Mouse (Mus musculus): ENCODE measurements around the gene B230217C12Rik. TPM values are rescaled to one million over a fixed set of nuclear protein-coding genes. Genes with fewer than 3 reads are reported as not detected.

B230217C12Rik gene
- polyA plus RNA-seq, 1 experiment from 2014 or later = 8.1 TPM

DNA sequence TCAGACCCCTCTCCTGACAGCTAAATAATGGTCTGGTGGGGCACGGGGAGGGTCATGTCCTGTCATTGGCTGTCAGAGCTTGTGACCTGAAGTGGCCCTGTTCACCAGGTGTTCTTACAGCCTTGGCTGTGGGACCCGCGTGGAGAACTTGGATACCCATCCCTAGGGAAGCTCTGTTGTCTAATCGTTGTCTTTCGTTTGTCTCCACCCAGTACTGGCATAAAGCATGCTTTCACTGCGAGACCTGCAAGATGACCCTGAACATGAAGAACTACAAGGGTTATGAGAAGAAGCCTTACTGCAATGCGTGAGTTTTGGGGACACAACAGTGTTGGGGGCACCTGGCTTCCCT lies 34.0 kb upstream of the B230217C12Rik start:
- H3K27ac ChIP-seq (ENCODE audit: low read depth) = peak overlapping the region; percentile 80; the same call in 1 of the 2 replicates
- H3K36me3 ChIP-seq (ENCODE audit: control insufficient read depth, insufficient read depth, low read length) = peaks cover 37% of the 10 kb centered on the region
- no peak overlapping the region for H3K4me3 ChIP-seq (ENCODE audit: low read depth, low read length)
- peaks cover 94% of the 10 kb centered on the region for H3K4me1 ChIP-seq (replicated peaks; ENCODE audit: control insufficient read depth, insufficient read depth, low read length)
- H3K9me3 ChIP-seq (ENCODE audit: control insufficient read depth, low read length) = no peaks in the 10 kb centered on the region
- WGBS = 65% methylated on average over 7 of the region's 7 CpGs
- H3K4me2 ChIP-seq (ENCODE audit: low read length) = peak overlapping the region; percentile 55
- no peaks in the 10 kb centered on the region for H3K27me3 ChIP-seq (replicated peaks; ENCODE audit: control insufficient read depth, insufficient read depth, low read length)
- H3K9ac ChIP-seq (ENCODE audit: low read length) = no peak overlapping the region
- DNase-seq (ENCODE audit: low spot score) (no peak), ATAC-seq (replicated peaks; ENCODE audit: low FRiP score, low TSS enrichment, low read depth) (no peak)

DNA sequence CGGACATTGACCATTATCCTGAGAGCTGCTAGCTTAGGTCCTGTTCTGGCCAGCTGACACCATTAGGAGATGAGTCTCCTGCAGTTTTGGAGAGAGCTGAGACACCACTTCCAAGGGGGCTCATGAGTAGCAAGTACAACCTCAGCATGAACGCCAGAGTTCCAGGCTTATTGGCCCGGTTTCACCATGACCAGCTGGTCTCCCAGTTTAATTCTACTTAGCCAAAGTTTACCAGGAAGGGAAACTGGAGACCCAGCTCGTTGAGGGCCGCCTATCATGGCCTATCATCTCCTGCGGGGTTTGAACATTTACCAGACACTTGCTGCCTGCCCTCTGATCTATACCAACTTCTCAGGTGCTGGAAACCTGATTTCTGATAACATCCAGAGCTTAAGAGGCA lies 33.0 kb upstream of the B230217C12Rik start:
- H3K4me3 ChIP-seq (ENCODE audit: low read depth, low read length) = no peak overlapping the region
- H3K9me3 ChIP-seq (ENCODE audit: control insufficient read depth, low read length) = no peaks in the 10 kb centered on the region
- no peak for ATAC-seq (replicated peaks; ENCODE audit: low FRiP score, low TSS enrichment, low read depth)
- no peaks in the 10 kb centered on the region for H3K27me3 ChIP-seq (replicated peaks; ENCODE audit: control insufficient read depth, insufficient read depth, low read length)
- no peak for DNase-seq (ENCODE audit: low spot score)
- H3K4me1 ChIP-seq (replicated peaks; ENCODE audit: control insufficient read depth, insufficient read depth, low read length) = peaks cover 94% of the 10 kb centered on the region
- peak overlapping the region; percentile 78 for H3K27ac ChIP-seq (ENCODE audit: low read depth)
- H3K36me3 ChIP-seq (ENCODE audit: control insufficient read depth, insufficient read depth, low read length) = peaks cover 37% of the 10 kb centered on the region
- whole genome bisulfite sequencing = 20% methylated on average over 6 of the region's 6 CpGs
- H3K4me2 ChIP-seq (ENCODE audit: low read length) = peak overlapping the region; percentile 25; the same call in 1 of the 2 replicates
- no peak overlapping the region for H3K9ac ChIP-seq (ENCODE audit: low read length)

DNA sequence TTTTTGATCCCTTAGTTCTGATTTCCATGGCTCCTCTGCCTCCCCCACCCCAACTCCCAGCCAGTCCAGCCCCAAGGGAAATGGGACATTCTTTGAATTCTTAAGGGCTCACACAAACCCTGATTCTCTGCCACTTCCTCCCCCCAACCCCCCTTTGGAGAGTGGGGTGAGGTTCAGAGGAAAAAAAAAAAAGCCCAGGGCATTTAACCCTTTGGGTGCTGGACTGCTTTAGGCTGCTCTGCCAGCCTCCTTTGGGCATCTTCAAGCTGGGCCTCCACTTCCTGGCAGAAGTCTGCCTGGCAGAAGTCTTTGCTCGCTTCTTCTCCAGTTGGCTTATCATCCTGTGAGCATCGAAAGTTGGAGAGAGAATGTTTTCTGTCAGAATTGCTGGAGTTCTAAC lies 32.5 kb upstream of the B230217C12Rik start:
- 25% methylated on average over 2 of the region's 2 CpGs for WGBS
- Histone ChIP-seq H3K4me3 (ENCODE audit: low read depth, low read length) (no peak overlapping the region), H3K4me2 (ENCODE audit: low read length) (peak overlapping the region; percentile 25), H3K27me3 (replicated peaks; ENCODE audit: control insufficient read depth, insufficient read depth, low read length) (no peaks in the 10 kb centered on the region), H3K4me1 (replicated peaks; ENCODE audit: control insufficient read depth, insufficient read depth, low read length) (peaks cover 95% of the 10 kb centered on the region), H3K9me3 (ENCODE audit: control insufficient read depth, low read length) (no peaks in the 10 kb centered on the region), H3K27ac (ENCODE audit: low read depth) (peak overlapping the region; percentile 78), H3K36me3 (ENCODE audit: control insufficient read depth, insufficient read depth, low read length) (peaks cover 39% of the 10 kb centered on the region), H3K9ac (ENCODE audit: low read length) (no peak overlapping the region)
- ATAC-seq (replicated peaks; ENCODE audit: low FRiP score, low TSS enrichment, low read depth) (no peak), DNase-seq (ENCODE audit: low spot score) (no peak)

DNA sequence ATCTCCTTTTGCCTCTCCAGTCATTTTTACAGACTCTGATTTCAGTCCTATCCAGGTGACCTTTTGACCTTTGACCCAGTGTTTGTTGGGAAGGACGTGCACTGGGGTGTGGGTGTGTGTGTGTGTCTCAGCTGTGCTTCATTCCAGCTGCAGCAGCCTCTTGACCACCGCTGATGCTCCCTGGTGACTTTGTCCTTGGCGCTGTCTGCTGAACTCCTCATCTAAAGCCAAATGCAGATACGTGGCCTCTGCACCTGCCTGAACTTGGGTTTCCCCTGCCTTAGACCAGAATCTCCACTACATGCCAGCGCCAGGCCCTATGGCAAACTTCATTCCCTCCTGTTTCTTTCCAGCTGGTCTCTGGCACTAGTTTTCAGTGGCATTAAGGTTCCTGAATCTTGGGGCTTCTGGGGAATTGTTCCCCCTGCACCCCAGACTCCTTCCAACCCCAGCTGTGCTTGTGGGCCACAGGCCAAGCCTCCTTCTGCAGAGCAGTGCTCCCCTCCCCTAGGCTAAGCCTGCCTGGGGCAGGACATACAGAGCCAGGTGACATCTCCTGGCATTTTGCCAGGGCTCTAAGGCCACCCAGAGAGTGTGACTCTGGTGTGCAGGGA lies 31.9 kb upstream of the B230217C12Rik start:
- H3K9me3 ChIP-seq (ENCODE audit: control insufficient read depth, low read length) = no peaks in the 10 kb centered on the region
- DNase-seq (ENCODE audit: low spot score) = peak; percentile 66
- no peak overlapping the region for H3K9ac ChIP-seq (ENCODE audit: low read length)
- H3K27me3 ChIP-seq (replicated peaks; ENCODE audit: control insufficient read depth, insufficient read depth, low read length) = no peaks in the 10 kb centered on the region
- H3K27ac ChIP-seq (ENCODE audit: low read depth) = peak overlapping the region; percentile 78; the same call in 1 of the 2 replicates
- no peak overlapping the region for H3K4me3 ChIP-seq (ENCODE audit: low read depth, low read length)
- 0 out of 2 replicates have a peak, but pooled peaks have one; percentile 5 for ATAC-seq (replicated peaks; ENCODE audit: low FRiP score, low TSS enrichment, low read depth)
- H3K4me1 ChIP-seq (replicated peaks; ENCODE audit: control insufficient read depth, insufficient read depth, low read length) = peaks cover 96% of the 10 kb centered on the region
- peak overlapping the region; percentile 25; the same call in 1 of the 2 replicates for H3K4me2 ChIP-seq (ENCODE audit: low read length)
- H3K36me3 ChIP-seq (ENCODE audit: control insufficient read depth, insufficient read depth, low read length) = peaks cover 46% of the 10 kb centered on the region
- WGBS = 36% methylated on average over 5 of the region's 5 CpGs

DNA sequence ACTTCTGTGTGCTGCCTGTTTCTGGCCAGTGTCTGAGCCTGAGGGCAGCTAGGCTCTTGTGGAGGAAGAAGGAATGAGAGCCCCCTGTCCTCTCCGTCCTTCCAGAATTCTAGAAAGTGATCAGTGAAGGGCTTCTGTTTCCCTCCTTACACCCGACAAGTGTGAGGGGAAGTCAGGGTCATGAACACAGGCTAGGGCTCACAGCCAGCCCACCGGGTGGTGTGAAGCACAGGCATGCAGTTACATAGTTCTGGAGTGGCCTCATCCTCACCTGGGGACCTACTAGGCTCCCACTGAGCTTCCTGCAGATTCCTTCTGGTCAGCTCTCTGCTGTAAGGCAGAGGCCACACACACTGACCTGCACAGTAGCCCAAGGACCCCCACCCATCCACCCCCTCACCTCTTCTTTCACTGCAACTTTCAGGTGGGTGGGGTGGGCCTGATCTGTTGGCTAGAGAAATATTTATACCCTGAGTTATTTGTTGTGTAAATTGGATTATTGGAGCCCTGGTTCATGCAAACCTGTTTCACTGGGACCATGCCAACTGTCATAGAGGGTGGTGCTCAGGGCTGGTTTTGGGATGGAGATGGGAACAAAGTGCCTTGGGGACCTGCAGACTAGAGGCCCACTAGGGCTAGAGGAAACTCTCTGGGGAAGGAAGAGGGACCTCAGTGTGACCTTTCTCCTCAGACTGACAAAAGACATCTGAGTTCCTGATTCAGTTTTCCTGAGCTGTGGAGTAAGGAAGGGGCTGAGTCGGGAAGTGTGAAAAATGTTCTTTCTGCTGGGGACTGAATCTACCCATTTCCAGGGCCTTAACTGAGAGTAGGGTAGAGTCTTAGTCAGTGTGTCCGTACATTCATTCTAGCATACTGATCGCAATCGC lies 31.1 kb upstream of the B230217C12Rik start:
- Histone ChIP-seq H3K4me3 (ENCODE audit: low read depth, low read length) (no peak overlapping the region), H3K4me1 (replicated peaks; ENCODE audit: control insufficient read depth, insufficient read depth, low read length) (peaks cover 91% of the 10 kb centered on the region), H3K9ac (ENCODE audit: low read length) (no peak overlapping the region), H3K36me3 (ENCODE audit: control insufficient read depth, insufficient read depth, low read length) (peaks cover 52% of the 10 kb centered on the region), H3K27ac (ENCODE audit: low read depth) (peak overlapping the region; percentile 78; the same call in 1 of the 2 replicates), H3K9me3 (ENCODE audit: control insufficient read depth, low read length) (no peaks in the 10 kb centered on the region), H3K4me2 (ENCODE audit: low read length) (no peak overlapping the region), H3K27me3 (replicated peaks; ENCODE audit: control insufficient read depth, insufficient read depth, low read length) (no peaks in the 10 kb centered on the region)
- DNase-seq (ENCODE audit: low spot score) = no peak
- no peak for ATAC-seq (replicated peaks; ENCODE audit: low FRiP score, low TSS enrichment, low read depth)
- 54% methylated on average over 7 of the region's 7 CpGs for WGBS

DNA sequence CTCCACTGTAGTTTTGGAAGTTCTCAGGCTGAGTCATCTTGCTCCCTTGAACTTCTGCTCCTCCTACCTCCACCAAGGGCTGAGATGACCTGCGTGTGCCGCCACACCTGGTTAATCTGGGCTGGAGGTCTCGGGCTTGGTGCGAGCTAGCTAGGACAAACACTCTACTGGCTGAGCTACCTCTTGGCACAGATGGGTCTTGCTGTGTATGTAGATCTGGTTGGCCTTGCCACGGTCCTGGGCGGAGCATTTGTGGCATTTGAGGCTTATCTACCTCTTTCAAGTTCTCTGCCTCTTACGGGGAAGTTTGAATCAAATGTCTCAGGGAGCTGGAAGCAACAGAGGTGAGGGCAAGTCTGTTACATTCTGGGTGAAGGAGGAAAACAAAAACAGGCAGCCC lies 30.2 kb upstream of the B230217C12Rik start:
- H3K4me1 ChIP-seq (replicated peaks; ENCODE audit: control insufficient read depth, insufficient read depth, low read length) = peaks cover 83% of the 10 kb centered on the region
- peaks cover 61% of the 10 kb centered on the region for H3K36me3 ChIP-seq (ENCODE audit: control insufficient read depth, insufficient read depth, low read length)
- H3K4me2 ChIP-seq (ENCODE audit: low read length) = no peak overlapping the region
- no peaks in the 10 kb centered on the region for H3K9me3 ChIP-seq (ENCODE audit: control insufficient read depth, low read length)
- no peak for DNase-seq (ENCODE audit: low spot score)
- no peak for ATAC-seq (replicated peaks; ENCODE audit: low FRiP score, low TSS enrichment, low read depth)
- H3K9ac ChIP-seq (ENCODE audit: low read length) = no peak overlapping the region
- no peaks in the 10 kb centered on the region for H3K27me3 ChIP-seq (replicated peaks; ENCODE audit: control insufficient read depth, insufficient read depth, low read length)
- H3K27ac ChIP-seq (ENCODE audit: low read depth) = no peak overlapping the region
- WGBS = 75% methylated on average over 7 of the region's 7 CpGs
- H3K4me3 ChIP-seq (ENCODE audit: low read depth, low read length) = no peak overlapping the region

DNA sequence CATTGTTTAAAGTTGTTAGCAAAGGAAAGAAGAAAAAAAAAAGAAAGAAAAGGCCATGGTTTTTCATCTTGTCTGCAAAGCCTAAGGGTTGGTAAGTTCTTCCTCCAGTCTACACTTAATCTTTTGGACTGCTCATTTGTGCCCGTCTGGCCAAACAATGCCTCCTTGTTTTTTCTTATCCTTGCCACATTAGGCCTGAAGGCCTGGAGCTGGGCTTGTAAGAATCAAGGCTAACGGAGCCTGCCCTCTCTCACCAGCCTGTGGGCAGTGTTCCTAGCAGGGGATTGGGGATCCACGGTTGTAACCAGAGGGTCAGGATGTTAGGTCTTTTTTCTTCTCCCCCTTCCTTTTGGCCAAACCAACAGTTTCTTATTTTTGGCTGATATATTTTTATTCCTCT lies 29.6 kb upstream of the B230217C12Rik start:
- H3K4me1 ChIP-seq (replicated peaks; ENCODE audit: control insufficient read depth, insufficient read depth, low read length) = peaks cover 77% of the 10 kb centered on the region
- no peak for ATAC-seq (replicated peaks; ENCODE audit: low FRiP score, low TSS enrichment, low read depth)
- H3K36me3 ChIP-seq (ENCODE audit: control insufficient read depth, insufficient read depth, low read length) = peaks cover 67% of the 10 kb centered on the region
- H3K4me2 ChIP-seq (ENCODE audit: low read length) = peak overlapping the region; percentile 30; the same call in 1 of the 2 replicates
- H3K9ac ChIP-seq (ENCODE audit: low read length) = no peak overlapping the region
- no peak for DNase-seq (ENCODE audit: low spot score)
- no peak overlapping the region for H3K4me3 ChIP-seq (ENCODE audit: low read depth, low read length)
- H3K27me3 ChIP-seq (replicated peaks; ENCODE audit: control insufficient read depth, insufficient read depth, low read length) = no peaks in the 10 kb centered on the region
- H3K27ac ChIP-seq (ENCODE audit: low read depth) = peak overlapping the region; percentile 59; the same call in 1 of the 2 replicates
- WGBS = 43% methylated on average over 3 of the region's 3 CpGs
- no peaks in the 10 kb centered on the region for H3K9me3 ChIP-seq (ENCODE audit: control insufficient read depth, low read length)

DNA sequence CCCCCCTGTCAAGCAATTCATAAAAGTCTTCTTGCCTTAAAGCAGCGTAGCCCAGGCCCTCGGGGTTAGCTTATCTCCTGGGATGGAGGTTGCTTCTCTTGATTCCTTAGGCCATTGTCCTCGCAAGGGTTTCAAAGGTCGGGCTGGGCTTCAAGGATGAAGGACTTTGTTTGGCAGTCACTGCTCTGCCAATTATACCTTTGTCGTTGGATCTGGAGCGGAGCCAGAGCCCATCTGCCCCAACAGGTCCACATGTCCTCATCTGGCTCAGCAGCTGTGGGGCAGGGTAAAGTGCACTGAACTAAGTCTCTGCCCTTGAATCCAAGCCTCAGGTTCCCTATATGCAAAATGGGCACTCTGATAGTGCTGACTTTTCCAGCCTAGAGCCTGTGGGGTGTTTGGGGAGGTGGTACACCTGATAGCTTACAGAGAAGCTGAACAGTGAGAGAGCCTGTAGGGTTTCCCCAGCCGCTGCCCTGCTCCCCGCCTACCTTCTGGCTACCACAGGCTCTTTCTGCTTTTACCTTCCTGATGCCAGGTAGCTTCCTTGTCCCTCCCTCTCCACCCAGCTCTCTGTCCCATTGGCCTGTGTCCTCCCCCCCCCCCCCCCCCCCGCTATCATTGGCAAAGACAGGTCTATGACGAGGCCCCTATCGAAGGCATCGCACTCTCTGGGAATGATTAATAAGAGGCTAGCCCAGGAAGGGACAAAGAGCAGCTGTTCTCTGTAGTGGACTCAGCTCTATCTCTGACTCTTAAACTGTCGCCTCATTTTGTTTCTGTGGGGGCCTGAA lies 28.8 kb upstream of the B230217C12Rik start:
- H3K36me3 ChIP-seq (ENCODE audit: control insufficient read depth, insufficient read depth, low read length) = peaks cover 75% of the 10 kb centered on the region
- H3K4me3 ChIP-seq (ENCODE audit: low read depth, low read length) = no peak overlapping the region
- H3K9me3 ChIP-seq (ENCODE audit: control insufficient read depth, low read length) = no peaks in the 10 kb centered on the region
- peak overlapping the region; percentile 30 for H3K4me2 ChIP-seq (ENCODE audit: low read length)
- ATAC-seq (replicated peaks; ENCODE audit: low FRiP score, low TSS enrichment, low read depth) (peak; percentile 44), DNase-seq (ENCODE audit: low spot score) (peak; percentile 61)
- H3K4me1 ChIP-seq (replicated peaks; ENCODE audit: control insufficient read depth, insufficient read depth, low read length) = peaks cover 70% of the 10 kb centered on the region
- peak overlapping the region; percentile 62 for H3K27ac ChIP-seq (ENCODE audit: low read depth)
- 35% methylated on average over 13 of the region's 13 CpGs for WGBS
- peak overlapping the region; percentile 20; the same call in 1 of the 2 replicates for H3K9ac ChIP-seq (ENCODE audit: low read length)
- H3K27me3 ChIP-seq (replicated peaks; ENCODE audit: control insufficient read depth, insufficient read depth, low read length) = no peaks in the 10 kb centered on the region
